Mouse (Mus musculus) monocyte, adult 2 months (primary cell): ENCODE measurements around the gene Actn2.

Source experiments
- DNase-seq, 2 experiments: peaks; one replicate each; pipeline ENCODE4 v3.0.0; 2022; ENCODE audit warnings: low spot score in 2 of 2, low read depth in 1 of 2

The Actn2 gene

DNA sequence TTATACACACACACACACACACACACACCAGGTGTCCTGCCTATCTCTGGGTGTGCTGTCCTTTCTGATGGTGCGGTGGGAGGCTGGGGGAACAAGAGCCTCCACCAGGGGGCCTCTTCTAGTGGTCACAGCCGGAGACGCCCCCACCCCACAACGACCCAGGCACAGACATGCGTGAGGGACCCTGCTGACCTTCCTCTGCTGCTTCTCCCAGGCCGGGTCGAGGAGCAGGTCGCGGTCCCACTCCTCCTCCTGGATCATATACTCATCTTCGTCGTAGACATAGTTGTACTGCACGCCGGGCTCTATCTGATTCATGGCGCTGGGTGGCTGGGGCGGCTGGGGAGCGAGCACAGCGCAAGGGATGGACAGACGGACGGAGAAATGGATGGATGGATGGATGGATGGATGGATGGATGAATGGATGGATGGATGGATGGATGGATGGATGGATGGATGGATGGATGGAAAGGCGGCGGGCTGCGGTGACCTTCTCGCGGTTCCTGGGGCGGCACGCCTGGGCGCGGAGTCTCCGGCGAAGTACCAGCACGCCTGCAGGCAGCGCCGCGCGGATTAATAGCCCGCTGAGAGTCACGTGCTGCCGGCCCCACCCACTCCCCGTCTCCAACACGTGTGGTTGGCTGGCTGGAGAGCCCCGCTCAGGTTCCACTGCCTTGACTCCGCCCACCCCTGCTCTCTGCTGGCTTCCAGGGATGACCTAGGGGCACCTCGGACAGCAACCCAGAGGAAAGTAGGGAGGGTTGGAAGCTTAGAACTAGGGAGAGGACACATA is at the start of gene Actn2:
Gene Actn2, minus strand, starts transcription at position 578 of the 793 bp plus-strand sequence.
- peak in 1 of 2 experiments; percentile 11 for DNase-seq

DNA sequence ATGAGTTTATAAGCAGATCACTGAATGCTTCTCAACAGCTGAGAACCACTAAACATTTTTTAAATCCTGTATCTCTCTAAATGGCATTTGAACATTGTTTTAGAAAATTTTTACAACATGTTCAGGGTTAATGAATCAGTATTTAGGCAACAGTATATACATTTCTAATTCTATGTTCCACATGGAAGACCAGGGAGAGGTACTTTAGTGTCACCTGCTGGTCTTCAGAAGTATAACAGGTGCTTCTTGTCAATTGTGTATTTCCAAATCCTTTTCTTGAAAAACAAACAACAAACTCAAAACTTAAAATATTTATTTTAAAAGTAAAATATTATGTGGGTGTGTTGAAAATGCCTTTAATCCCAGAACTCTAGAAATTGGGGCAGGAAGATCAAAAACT is 45.7 kb upstream of the Actn2 start:
- no peak for DNase-seq

- DNase-seq = no peak
These were observed 44.2 kb upstream of the Actn2 start for GRCm38 (mm10) chr13:12384796-12385195.

- DNase-seq = no peak
These were observed 36.2 kb upstream of the Actn2 start for GRCm38 (mm10) chr13:12376778-12377177.

DNA sequence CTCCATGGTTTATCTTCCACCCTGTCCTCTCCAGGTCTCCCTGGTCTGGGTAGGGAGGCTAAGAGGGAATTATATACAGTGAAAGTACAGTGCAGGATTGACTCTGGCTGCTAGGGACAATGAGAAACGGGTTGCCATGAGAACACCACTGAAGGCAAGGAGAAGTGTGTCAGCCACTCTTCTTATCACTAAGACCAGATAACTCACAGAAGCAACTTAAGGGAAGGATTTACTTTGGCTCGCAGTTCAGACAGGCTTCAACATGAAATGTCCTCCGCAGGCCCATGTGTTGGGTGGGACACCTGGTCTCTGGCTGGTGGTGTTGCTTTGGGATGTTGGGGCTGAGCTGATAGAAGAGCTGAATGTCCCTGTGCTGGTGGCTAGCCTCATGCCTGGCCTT is 32.2 kb upstream of the Actn2 start:
- no peak for DNase-seq

DNA sequence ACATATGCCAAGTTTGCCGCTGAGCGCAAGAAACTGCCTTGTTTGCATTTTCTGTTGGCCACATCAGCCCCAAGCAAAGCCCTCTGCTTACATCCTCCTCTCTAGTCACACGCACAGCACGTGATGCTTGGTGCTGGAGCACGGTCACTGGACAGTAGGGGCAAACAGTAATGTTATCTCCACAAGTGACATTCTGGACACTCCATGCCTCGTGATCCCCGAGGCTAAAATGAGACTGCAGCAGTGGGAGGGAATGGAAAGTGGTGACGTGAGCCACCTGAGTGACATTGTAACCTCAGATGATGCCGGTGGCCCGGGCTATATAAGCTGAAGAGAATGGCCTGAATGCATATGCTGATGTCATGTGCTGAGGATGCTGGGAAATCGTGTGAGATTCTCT is 29.4 kb upstream of the Actn2 start:
- DNase-seq = no peak

GRCm38 (mm10) chr13:12369041-12369621 is 28.6 kb upstream of the Actn2 start:
- no peak for DNase-seq

- DNase-seq = no peak
These were observed 20.9 kb upstream of the Actn2 start for GRCm38 (mm10) chr13:12361486-12361885.

- no peak for DNase-seq
These were observed 17.0 kb upstream of the Actn2 start for GRCm38 (mm10) chr13:12357554-12357953.

GRCm38 (mm10) chr13:12356184-12356583 is 15.6 kb upstream of the Actn2 start:
- no peak for DNase-seq

DNA sequence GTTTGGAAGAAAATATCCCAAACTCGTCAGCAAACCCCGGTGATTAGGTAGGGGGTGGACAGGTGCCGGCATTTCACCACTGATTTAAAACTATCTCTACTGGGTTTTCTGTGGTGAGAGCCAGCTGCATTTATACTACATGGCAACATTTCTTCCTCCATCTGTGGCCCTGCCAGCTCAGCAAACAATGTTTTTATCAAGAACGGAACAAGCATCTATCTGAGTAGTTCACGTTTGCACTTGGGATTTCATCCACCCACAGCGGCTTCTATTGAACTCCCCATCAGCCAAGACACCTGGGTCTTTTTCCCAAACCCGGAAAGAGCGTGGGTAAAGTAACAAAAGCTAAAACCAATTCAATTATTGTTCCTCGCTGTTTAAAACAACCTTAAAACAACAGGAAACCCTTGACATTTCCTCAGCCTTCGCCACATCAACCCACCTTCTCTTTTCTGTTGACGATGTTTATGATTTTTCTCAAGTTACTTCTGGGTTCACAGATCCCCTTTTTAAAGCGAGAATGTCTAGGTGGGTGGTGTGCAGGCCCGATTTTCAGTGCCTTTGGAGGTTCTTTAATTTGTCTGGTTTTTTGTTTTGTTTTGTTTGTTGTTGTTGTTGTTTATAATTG is 8.8 kb upstream of the Actn2 start:
- no peak for DNase-seq

DNA sequence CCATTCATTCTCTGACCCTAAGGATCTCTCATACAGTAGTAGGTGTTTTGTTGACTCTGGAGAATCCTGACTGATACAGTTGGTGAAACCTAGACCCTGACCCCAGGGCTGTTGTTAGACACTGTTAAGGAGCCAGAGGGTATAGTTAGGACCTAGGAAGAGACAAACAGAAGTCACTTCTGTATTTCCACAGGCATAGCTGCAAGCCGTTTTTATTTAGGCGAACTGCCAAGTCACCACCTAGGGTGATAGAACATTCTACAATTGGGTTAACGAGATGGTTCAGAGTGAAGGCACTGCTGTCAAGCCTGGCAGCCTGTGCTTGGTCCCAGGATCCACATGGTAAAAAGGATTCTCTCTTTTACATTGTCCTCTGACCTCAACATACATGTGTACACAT is 6.3 kb upstream of the Actn2 start:
- no peak for DNase-seq

DNA sequence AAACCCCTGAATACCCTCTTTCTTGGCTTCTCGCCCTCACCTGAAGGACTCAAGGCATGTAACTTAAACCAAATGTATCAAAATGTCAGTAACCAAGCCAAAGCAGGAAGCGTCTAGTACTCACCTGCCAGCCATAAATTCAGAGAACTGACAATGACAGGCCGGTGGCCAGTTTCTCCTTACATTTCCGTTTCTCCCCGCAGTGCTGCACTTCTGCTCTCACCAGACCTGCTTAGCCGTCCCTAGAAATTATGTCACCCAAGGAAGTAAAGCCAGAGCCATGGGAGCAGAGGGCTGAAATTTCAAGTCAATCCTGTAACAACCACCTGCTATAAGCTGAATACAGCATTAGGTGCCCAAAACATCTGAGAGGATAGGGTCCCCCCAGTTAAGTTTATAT is 887 bp upstream of the Actn2 start:
- no peak for DNase-seq

- no peak for DNase-seq
These were observed 1.1 kb downstream of the Actn2 start for GRCm38 (mm10) chr13:12339446-12339845.

DNA sequence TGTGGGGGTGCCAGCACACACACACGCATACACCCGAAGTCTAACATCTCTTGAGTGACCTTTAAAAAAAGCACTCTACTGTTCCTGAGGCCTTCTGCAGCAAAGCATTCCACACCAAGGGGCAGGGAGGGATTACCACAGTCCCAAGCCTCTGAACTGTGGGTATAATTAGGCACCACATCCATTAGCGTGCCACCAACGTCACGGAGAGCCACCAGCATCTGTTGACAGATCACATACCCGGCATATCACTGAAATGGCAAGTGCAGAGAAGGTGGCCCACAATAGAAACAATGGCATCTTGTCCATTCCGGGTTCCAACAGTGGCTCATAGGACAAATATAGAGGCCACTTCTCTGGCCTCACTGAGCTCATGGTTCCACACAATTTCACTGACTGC is 2.8 kb downstream of the Actn2 start:
- no peak for DNase-seq

DNA sequence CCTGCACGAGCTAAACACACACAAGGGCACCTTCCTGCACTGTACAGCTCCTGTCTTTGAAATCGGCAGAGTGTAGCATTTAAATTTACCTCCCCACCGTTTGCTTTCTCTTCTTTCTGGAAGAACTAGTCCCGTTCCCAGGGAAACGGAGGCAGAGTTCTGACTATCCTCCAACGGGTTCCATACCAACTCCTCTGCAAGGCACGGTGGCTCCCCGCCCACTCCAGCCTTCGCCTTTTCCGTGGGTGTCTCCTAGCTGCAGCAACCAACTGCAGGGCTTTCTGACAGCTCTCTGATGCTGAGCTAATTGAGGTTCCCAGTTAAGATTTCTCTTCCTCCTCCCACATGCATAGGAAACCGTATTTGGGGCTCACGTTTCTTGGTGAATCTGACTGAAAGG is 6.5 kb downstream of the Actn2 start:
- DNase-seq = no peak

- DNase-seq = no peak
These were observed 9.0 kb downstream of the Actn2 start for GRCm38 (mm10) chr13:12331528-12331927.

- DNase-seq = no peak
These were observed 12.2 kb downstream of the Actn2 start for GRCm38 (mm10) chr13:12328392-12328791.

DNA sequence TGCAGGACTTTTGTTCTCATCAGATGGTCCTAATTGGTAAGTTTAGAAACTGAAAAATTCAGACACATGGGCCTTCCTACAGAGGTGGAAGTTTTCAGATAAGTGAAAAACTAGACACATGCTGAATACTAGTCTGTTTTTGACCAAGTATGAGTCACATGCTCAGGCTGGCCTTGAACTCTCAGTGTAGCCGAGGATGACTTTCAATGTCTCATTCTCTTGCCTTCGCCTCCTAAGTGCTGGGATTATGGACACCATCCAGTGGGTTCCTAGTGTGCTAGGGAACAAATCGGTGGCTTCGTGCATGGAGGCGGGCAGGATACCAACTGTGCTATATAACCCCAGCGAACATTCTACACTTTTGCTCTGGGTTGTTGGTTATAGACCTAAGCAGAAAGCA is 13.0 kb downstream of the Actn2 start:
- DNase-seq = no peak

- DNase-seq = no peak
These were observed 17.4 kb downstream of the Actn2 start for GRCm38 (mm10) chr13:12323076-12323625.

GRCm38 (mm10) chr13:12320148-12320547 is 20.4 kb downstream of the Actn2 start:
- DNase-seq = no peak

- DNase-seq = no peak
These were observed 22.5 kb downstream of the Actn2 start for GRCm38 (mm10) chr13:12318017-12318416.
